Mouse (Mus musculus) lung, postnatal 0 days (tissue): ENCODE results near the gene Fastkd3. TPM values are rescaled to one million over a fixed set of nuclear protein-coding genes. Genes with fewer than 3 reads are reported as not detected.
A peak's percentile ranks its signal among the peaks of the same experiment; 100 is the strongest.
"Not testable (repeated sequence)": the region's sequence is repeated elsewhere in the genome, so short reads cannot be mapped to it uniquely, and the experiment has no call there.

Experiments used
- ATAC-seq: fragments of 200-750 bp; cut with Nextera tagmentation; 2 replicates; pipeline ENCODE4 v1.8.0; 2017; ENCODE audit warnings: moderate library complexity
- DNase-seq: peaks from one replicate; pipeline ENCODE4 v3.0.0-alpha.2; 2016; ENCODE audit warnings: low spot score
- H3K27ac ChIP-seq: fragments of 300-500 bp; sonication (generic); 2 replicates; pipeline ENCODE4 v1.5.1; 2014; ENCODE audit warnings: antibody characterized with exemption, mild to moderate bottlenecking, low read length, mixed read lengths
- H3K27me3 ChIP-seq: fragments of 300-500 bp; sonication (generic); replicated peaks from 2 replicates; pipeline ENCODE4 v1.6.1; 2014; ENCODE audit warnings: low read length, mixed read lengths; ENCODE audit not compliant: insufficient read depth
- H3K36me3 ChIP-seq: fragments of 300-500 bp; sonication (generic); 2 replicates; pipeline ENCODE4 v1.6.1; 2014; ENCODE audit warnings: low read length, mixed read lengths; ENCODE audit not compliant: insufficient read depth
- H3K4me1 ChIP-seq: fragments of 300-500 bp; sonication (generic); 2 replicates; pipeline ENCODE4 v1.6.1; 2014; ENCODE audit warnings: antibody characterized with exemption, low read depth, low read length, mixed read lengths; ENCODE audit not compliant: insufficient read depth
- H3K4me2 ChIP-seq: fragments of 300-500 bp; sonication (generic); replicated peaks from 2 replicates; pipeline ENCODE4 v1.6.1; 2014; ENCODE audit warnings: low read depth, mild to moderate bottlenecking, low read length, moderate library complexity, mixed read lengths
- H3K4me3 ChIP-seq: fragments of 300-500 bp; sonication (generic); 2 replicates; pipeline ENCODE4 v1.5.1; 2014; ENCODE audit warnings: low read depth, low read length
- H3K9ac ChIP-seq: fragments of 300-500 bp; sonication (generic); replicated peaks from 2 replicates; pipeline ENCODE4 v1.6.1; 2014; ENCODE audit warnings: low read depth, mild to moderate bottlenecking
- H3K9me3 ChIP-seq: fragments of 300-500 bp; sonication (generic); 2 replicates; pipeline ENCODE4 v1.6.1; 2016; ENCODE audit warnings: low read length, mixed read lengths
- CTCF ChIP-seq: IDR thresholded peaks from 2 replicates; pipeline ENCODE4 v1.5.1; 2016; ENCODE audit warnings: antibody characterized with exemption, mild to moderate bottlenecking
- EP300 ChIP-seq: IDR thresholded peaks from 2 replicates; pipeline ENCODE4 v1.6.1; 2016; ENCODE audit warnings: antibody characterized with exemption, mild to moderate bottlenecking, control low read depth
- WGBS: fragments of 180-500 bp; shearing (Covaris S2); extraction: QIAGEN DNeasy Blood & Tissue Kit; methylation state at CpG from one replicate; pipeline ENCODE4 v1.1.7; 2014; 5-methylcytosine and 5-hydroxymethylcytosine counted together
- polyA plus RNA-seq: library from polyadenylated mRNA; unstranded; fragments of >200 nt; fragmentation: Nextera tagmentation; extraction: Ambion mirVana; gene quantifications from 2 replicates; pipeline ENCODE4 v1.2.1, GENCODE M21; 2015

The Fastkd3 gene
- polyA plus RNA-seq: 14.1 and 14.4 TPM in 2 replicates

- WGBS: under 1% methylated on average over 81 of the region's 81 CpGs
- ATAC-seq: peak; percentile 95
- no peaks in the 10 kb centered on the region for H3K9me3 ChIP-seq
Observed at GRCm38 (mm10) chr13:68581747-68582516, at the start of gene Fastkd3, which contains the start of gene Mtrr. TSS of gene Fastkd3 (plus strand) at chr13:68582234. TSS of gene Mtrr (minus strand) at chr13:68582149.

GRCm38 (mm10) chr13:68553391-68553790 is 28.6 kb upstream of the Fastkd3 start:
- H3K9me3 ChIP-seq, H3K4me3 ChIP-seq, H3K4me1 ChIP-seq, H3K4me2 ChIP-seq, H3K27me3 ChIP-seq, H3K27ac ChIP-seq, H3K9ac ChIP-seq, H3K36me3 ChIP-seq, ATAC-seq: not testable (repeated sequence)
- DNase-seq: peak; percentile 40
- 18% methylated on average over 4 of the region's 6 CpGs for WGBS
- peak; percentile 59 for TF ChIP-seq CTCF

More at GRCm38 (mm10) chr13:68581747-68582516, at the start of gene Fastkd3, which contains the start of gene Mtrr:
- Histone ChIP-seq H3K4me1 (no peaks in the 10 kb centered on the region; the same call in 1 of the 2 replicates), H3K9ac (peak within 1 kb of the TSS; percentile 70), H3K4me2 (peak within 1 kb of the TSS; percentile 90), H3K27ac (peak within 1 kb of the TSS; percentile 85), H3K4me3 (peak within 1 kb of the TSS; percentile 88), H3K36me3 (0 out of 2 replicates have a peak, but pooled peaks cover 5% of the 10 kb centered on the region), H3K27me3 (no peaks in the 10 kb centered on the region)
- TF ChIP-seq CTCF (no peak), EP300 (no peak)
- DNase-seq: peak; percentile 98

- Histone ChIP-seq H3K9ac (no peak overlapping the region), H3K4me2 (no peak overlapping the region), H3K4me1 (no peaks in the 10 kb centered on the region; the same call in 1 of the 2 replicates), H3K27me3 (no peaks in the 10 kb centered on the region), H3K36me3 (peaks cover 24% of the 10 kb centered on the region), H3K27ac (no peak overlapping the region), H3K9me3 (no peaks in the 10 kb centered on the region), H3K4me3 (no peak overlapping the region)
- TF ChIP-seq EP300 (no peak), CTCF (no peak)
- 94% methylated on average over 9 of the region's 9 CpGs for WGBS
- DNase-seq: no peak
- no peak for ATAC-seq
Observed at GRCm38 (mm10) chr13:68568110-68568509, 13.9 kb upstream of the Fastkd3 start.

- ATAC-seq (no peak), DNase-seq (no peak)
- Histone ChIP-seq H3K27ac (no peak overlapping the region), H3K9ac (no peak overlapping the region), H3K4me2 (no peak overlapping the region), H3K9me3 (no peaks in the 10 kb centered on the region), H3K36me3 (peaks cover 20% of the 10 kb centered on the region), H3K27me3 (no peaks in the 10 kb centered on the region), H3K4me3 (no peak overlapping the region), H3K4me1 (peaks cover 4% of the 10 kb centered on the region; the same call in 1 of the 2 replicates)
- WGBS: 92% methylated on average over 11 of the region's 11 CpGs
- TF ChIP-seq CTCF (no peak), EP300 (no peak)
Observed at GRCm38 (mm10) chr13:68568548-68568947, 13.5 kb upstream of the Fastkd3 start.

GRCm38 (mm10) chr13:68569589-68570336 is 12.3 kb upstream of the Fastkd3 start:
- H3K27me3 ChIP-seq: no peaks in the 10 kb centered on the region
- no peak overlapping the region for H3K4me3 ChIP-seq
- WGBS: 51% methylated on average over 17 of the region's 17 CpGs
- peaks cover 11% of the 10 kb centered on the region; the same call in 1 of the 2 replicates for H3K36me3 ChIP-seq
- DNase-seq (peak; percentile 88), ATAC-seq (peak; percentile 36)
- peaks cover 4% of the 10 kb centered on the region; the same call in 1 of the 2 replicates for H3K4me1 ChIP-seq
- H3K4me2 ChIP-seq: no peak overlapping the region
- no peak overlapping the region for H3K9ac ChIP-seq
- TF ChIP-seq EP300: no peak
- peak; percentile 89 for TF ChIP-seq CTCF
- no peak overlapping the region for H3K27ac ChIP-seq
- no peaks in the 10 kb centered on the region for H3K9me3 ChIP-seq

GRCm38 (mm10) chr13:68572247-68572646 is 9.8 kb upstream of the Fastkd3 start:
- 58% methylated on average over 19 of the region's 19 CpGs for WGBS
- H3K9ac ChIP-seq: no peak overlapping the region
- H3K27ac ChIP-seq: peak overlapping the region; percentile 79
- ATAC-seq (peak; percentile 25), DNase-seq (peak; percentile 51)
- H3K4me3 ChIP-seq: no peak overlapping the region
- H3K36me3 ChIP-seq: no peaks in the 10 kb centered on the region; the same call in 1 of the 2 replicates
- H3K4me2 ChIP-seq: no peak overlapping the region
- no peaks in the 10 kb centered on the region for H3K9me3 ChIP-seq
- H3K4me1 ChIP-seq: peaks cover 4% of the 10 kb centered on the region; the same call in 1 of the 2 replicates
- H3K27me3 ChIP-seq: no peaks in the 10 kb centered on the region
- no peak for TF ChIP-seq EP300
- TF ChIP-seq CTCF: no peak
